Mouse (Mus musculus) adrenal gland (tissue): ENCODE data around the gene Tc2n.

Experiments
- intact Hi-C: fragments of 180-260 bp; cut with DNase I; formaldehyde crosslinking; loops from one replicate; pipeline ENCODE4 v1.15.1; 2025
- long read RNA-seq, 2 experiments: library from polyadenylated mRNA; unstranded; transcript quantifications; one replicate each; pipeline ENCODE4 v2.0.0; 2020; ENCODE audit warnings: borderline replicate concordance in 1 of 2; ENCODE audit not compliant: insufficient replicate concordance in 1 of 2

Gene Tc2n
- long read RNA-seq, experiment 1: 0 reads
- long read RNA-seq, experiment 2: 0 reads

DNA sequence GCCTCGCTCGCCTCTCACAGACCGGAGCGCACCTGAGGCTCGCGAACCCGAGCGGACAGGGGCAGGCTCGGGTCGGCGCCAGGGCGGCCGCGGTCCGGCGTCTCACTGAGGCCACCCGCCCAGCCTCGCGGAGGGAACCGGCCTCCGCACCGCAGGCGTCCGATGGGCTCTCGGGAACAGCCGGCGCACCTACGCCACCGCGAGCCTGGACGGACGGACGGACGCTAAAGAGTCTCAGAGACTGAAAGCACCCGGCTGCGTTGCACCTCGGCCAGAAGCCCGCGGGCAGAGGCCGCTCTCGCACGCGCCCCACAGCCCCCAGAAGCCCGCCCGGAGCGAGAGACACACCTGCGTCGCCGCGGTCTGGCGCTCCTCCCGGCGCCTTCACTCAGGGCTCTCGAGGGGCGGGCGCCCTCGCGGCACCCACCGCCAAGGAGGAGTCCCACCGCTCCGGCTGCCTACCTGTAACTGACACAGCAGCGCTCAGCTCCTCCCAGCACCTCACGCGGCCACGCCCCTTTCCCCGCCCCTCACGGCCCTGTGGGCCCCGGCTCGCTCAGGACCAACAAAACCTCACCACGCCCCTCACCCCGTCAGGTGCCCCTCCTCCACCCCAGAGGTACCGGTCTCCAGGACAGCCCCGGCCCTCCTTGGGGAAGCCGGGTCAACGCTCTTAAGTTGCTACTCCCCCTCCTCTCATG is at the start of gene Tc2n:
Tc2n (minus strand) TSS at position 470 of the 701 bp plus-strand sequence.
- intact Hi-C loops: no loop called here

GRCm38 (mm10) chr12:101767306-101768053 is 49.2 kb upstream of the Tc2n start:
- intact Hi-C loops: no loop called here

DNA sequence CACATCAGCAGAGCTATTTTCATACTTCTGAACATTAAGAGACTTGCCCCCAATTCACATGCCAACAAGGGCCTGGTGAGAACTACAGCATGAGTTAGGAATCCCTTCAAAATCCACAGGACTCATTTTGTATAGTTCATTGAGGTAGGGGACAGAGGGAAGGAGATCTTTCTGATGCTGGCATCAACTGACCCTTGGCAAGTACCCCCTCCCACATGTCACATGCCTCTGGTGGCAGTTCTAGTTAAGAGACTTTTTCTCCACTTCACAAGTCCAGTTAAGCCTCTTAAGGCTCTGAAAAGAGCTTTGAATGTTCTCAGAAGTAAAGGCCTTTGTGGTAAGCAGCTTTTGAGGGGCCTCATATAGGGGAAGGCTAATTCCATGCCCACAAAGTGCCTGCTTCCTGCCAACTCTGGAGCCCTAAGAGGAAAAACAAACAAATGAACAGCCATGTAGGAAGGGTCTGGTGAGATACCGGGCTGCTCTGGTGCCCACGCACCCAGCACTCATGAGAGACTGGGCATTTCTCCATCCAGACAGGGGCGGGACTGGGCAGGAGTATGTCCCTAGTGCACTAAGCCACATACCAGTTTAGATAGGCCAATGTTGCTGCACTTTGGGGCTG is 48.0 kb upstream of the Tc2n start:
- intact Hi-C loops: no loop called here

DNA sequence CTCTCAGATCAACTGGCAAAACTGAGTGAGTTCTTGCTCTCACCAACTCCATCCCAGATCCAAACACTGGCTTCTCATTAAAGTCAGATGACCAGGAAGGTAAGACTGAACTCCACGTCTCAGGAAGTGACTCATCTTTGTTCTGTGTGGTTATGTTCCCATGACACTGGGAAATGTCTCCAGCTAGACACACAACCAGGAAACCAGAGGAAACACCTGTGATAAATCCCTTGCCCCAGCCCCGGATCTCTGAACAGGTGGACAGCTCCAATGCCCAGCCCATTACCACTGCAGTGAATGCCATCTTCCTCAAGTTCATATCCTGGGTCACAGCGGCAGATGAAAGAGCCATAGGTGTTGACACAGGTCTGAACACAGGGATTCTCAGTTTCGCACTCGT is 46.5 kb upstream of the Tc2n start:
- intact Hi-C loops: no loop called here

DNA sequence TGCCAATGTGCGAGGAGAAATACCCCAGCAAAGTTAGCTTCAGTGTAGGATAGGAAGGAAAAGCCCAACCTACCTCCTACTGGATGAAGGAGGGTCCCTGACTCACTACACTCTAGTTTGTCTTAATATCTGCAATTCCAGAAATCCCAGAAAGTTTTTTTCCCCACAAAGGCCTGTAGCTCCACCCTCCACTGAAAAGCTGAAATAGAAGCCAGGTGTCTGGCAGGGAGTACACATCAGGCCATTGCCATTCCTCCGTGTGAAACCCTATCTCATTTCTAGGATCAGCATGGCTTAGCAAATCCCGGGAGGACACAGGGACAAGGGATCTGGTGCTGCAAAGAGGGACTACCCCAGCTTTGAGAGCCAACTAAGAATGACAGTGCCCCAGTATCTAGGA is 44.7 kb upstream of the Tc2n start:
- intact Hi-C loops: no loop called here

DNA sequence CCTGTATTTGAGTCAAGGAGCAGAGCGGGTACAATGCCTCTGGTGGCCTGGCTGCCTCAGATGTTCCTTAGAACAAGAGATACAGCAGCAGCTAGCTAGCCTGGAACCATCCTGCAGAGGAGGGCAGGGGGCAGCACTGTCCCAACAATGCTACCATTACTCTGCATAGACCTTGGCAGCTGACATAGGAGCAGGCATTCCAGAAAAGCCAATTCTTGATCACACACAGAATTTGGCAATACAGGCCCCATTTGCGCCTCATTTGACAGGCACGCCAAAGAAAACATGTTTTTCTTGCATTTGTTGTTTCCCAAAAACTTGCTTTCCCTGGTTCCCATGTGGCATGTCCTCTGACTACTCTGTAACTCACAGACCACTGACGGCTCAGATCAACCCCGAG is 43.7 kb upstream of the Tc2n start:
- intact Hi-C loops: no loop called here

DNA sequence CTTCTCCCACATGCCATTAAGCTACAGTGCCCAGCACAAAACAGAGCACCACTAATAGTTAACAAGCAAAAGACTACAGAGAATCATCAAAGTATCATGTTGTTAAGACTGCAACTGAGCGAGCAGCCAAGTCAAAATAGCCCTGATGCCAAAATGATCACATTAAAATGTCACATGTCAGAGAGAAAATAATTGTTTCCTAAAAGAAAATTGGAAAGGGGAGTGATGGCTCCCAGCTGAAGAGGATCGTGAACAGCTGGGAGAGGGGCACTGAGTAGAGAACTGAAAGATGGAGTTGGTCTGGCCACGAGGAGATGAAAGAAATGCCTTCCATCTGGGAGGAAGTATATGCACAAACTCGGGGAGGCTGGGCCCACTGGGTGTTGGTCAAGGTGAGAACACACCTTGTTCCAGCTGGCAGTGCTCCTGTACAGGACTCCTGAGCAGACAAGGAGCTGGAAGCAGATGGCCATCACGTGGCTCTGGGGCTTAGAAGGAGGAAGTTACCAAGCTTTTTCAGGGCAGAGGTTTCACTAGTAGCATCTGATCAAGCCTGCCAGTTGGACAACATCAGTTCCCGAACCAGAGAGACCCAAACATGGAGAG is 41.2 kb upstream of the Tc2n start:
- intact Hi-C loops: no loop called here

GRCm38 (mm10) chr12:101758698-101759097 is 40.4 kb upstream of the Tc2n start:
- intact Hi-C loops: no loop called here

DNA sequence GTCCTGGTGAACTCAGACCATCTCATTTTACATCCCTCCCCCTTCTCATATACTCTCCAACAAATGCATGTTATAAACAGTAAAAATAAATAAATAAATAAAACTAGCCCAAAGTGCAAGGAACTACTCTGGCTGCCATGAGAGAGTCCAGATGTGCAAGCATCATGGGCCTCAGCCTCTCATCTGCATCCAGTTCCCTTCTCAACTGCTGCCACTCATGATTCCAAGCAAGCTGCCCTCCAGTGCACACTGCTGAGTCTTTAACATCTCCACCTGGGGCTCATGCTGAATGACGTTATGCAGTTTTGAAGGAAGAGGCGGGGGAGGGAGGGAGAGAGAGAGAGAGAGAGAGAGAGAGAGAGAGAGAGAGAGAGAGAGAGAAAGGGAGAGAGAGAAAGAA is 24.1 kb upstream of the Tc2n start:
- intact Hi-C loops: no loop called here

DNA sequence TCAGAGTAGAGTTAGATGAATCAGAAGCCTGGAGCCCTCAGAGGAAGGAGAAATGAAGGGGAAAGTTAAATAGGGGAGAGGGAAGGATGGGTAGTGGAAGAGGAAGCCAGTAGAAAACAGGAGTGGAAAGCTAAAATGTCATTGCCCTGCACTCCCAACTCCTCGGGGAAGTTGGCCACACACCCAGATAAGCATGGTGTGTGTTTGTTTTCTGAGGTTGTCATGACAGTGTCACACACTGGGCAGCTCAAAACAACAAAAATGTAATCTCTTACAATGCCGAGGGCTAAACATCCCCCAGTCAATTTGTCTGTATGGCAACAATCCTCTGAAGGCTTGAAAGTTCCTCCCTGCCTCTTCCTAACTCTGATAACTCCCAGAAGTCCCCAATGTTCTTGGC is 22.2 kb upstream of the Tc2n start:
- intact Hi-C loops: no loop called here

DNA sequence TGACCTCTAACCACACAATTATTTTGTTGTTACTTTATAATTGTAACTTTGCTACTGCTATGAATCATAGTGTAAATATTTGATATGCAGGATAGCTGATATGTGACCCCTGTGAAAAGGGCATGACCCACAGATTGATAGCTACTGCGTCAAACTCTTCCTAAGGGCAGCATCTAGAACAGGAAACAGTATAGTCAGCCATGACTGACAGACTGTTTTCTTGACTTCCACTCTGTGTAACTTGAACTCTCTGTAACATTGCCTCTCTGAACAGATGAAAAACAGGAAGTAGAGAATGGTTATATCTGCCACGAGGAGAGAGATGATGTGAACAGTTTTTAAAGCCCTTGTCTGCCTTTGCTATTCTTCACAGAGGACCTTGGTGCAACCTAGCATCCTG is 21.7 kb upstream of the Tc2n start:
- intact Hi-C loops: no loop called here

GRCm38 (mm10) chr12:101718755-101719150 is 430 bp upstream of the Tc2n start:
- intact Hi-C loops: no loop called here

GRCm38 (mm10) chr12:101699176-101699575 is 19.1 kb downstream of the Tc2n start:
- intact Hi-C loops: no loop called here

DNA sequence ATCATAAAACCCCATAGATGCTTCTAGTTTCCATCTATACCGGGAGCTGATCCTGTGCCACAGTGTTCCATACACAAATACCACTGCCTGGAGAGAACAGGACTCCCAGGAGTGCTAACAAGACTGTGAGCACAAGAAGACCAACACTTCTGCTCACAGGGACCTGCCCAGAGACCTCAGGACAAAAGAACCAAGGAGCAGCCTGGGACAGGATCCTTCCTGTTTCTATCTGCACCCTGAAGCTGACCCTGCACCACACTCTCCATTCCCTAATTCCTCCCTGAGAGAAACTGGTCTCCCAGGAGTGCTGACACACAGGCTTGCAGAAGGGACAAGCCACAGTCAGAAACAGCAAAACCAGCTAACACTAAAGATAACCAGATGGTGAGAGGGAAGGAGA is 21.8 kb downstream of the Tc2n start:
- intact Hi-C loops: no loop called here

DNA sequence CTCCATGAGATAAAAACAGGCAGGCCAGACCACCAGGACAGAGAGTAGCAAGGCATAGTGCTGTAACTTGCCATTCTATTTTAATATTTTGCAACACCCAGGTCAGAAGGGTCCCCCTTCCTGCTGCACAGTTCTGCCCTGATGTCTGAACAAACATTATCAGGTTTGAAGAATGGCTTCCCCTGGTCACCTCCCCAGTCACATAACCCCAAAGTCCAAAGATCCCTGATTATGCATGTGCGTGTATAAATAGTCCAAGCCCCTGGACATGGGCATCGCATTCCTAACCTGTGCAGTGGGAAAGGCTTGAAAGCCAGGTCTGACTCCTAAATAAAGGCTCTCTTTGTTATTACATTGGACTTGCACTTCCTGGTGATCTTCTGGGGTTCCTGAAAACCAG is 37.8 kb downstream of the Tc2n start:
- intact Hi-C loops: no loop called here

DNA sequence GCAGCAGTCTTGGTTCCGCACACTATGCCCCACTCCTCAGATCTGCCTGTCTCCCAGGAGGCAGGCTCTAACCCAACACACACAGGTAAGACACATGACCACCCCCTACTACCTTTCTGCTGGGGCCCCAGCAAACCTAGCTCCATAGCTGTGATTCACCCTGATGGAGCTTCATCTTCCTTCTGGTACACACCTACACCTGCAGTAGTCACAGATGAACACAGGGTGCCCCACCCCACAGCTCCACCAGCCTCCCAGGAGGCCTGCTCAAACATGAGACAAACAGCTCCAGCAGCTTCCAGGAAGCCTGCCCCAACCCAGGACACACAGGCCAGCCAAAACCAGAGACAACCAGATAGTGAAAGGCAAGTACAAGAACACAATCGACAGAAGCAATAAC is 50.8 kb downstream of the Tc2n start:
- intact Hi-C loops: no loop called here

GRCm38 (mm10) chr12:101633137-101633536 is 85.2 kb downstream of the Tc2n start:
- intact Hi-C loops: no loop called here

DNA sequence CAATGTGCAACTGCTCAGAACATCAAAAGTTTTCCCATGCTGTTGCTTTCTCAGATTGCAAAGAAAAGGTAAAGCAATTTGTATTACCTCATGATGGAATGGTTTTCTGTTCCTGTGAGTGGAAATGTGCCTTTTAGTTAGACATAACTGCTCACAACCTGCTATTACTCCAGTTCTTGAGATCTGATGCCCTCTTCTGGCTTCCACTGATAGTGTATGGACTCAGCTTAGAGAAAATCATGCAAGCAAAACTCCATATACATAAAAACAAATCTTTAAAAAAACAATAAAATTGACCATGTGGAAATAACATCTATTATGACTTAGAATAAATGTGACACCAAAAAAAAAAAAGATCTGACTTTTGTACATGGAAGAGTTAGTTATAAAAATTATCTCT is 111.7 kb downstream of the Tc2n start:
- intact Hi-C loops: loop anchor here (5.0 kb wide), 1 partner anchor 484 kb away; no protein-coding TSS in a partner anchor
